23 mouse cellular contexts compared by ENCODE assay signal in genomic region chr1:20673351-20673750, GRCm38 (mm10). TPM values are rescaled to one million over a fixed set of nuclear protein-coding genes. Genes with fewer than 3 reads are reported as not detected.
"Had no signal": no experiment of that assay in that cellular context is flagged by ENCODE, and none has a peak within 500 bp of the region (broad histone marks: within the 10 kb centered on the region; RNA-seq: fewer than 3 reads in every experiment).

No protein-coding gene starts in this region.

- H3K9ac ChIP-seq: neural tube, embryonic 13.5 days; neural tube, embryonic 15.5 days; stomach, embryonic 15.5 days had no signal

- H3K27me3 ChIP-seq: neural tube, embryonic 13.5 days; neural tube, embryonic 15.5 days; stomach, embryonic 15.5 days had no signal

- H3K4me2 ChIP-seq: neural tube, embryonic 13.5 days; neural tube, embryonic 15.5 days; stomach, embryonic 15.5 days had no signal

- H3K27ac ChIP-seq: neural tube, embryonic 13.5 days; neural tube, embryonic 15.5 days; stomach, embryonic 15.5 days; stomach, postnatal 0 days had no signal

- H3K36me3 ChIP-seq: neural tube, embryonic 13.5 days; neural tube, embryonic 15.5 days; stomach, embryonic 15.5 days had no signal

- DNase-seq: retina, postnatal 1 day; right cerebral cortex, adult 18-20 months; right cerebral cortex, postnatal 14 days; right cerebral cortex, postnatal 25 days; right cerebral cortex, postnatal 4 days; spleen, adult 18-20 months; thymus, adult 18-20 months; thymus, adult 2 months; thymus, postnatal 14 days; thymus, postnatal 25 days; thymus, postnatal 36 days; thymus, postnatal 4 days had no signal

- H3K4me3 ChIP-seq: neural tube, embryonic 13.5 days; neural tube, embryonic 15.5 days; stomach, embryonic 15.5 days had no signal

- H3K4me1 ChIP-seq: neural tube, embryonic 15.5 days; stomach, embryonic 15.5 days had no signal

- H3K9me3 ChIP-seq: neural tube, embryonic 13.5 days; neural tube, embryonic 15.5 days; stomach, embryonic 15.5 days had no signal

RNA-seq across cellular contexts. Expression of gene Pkhd1, which starts 55.5 kb away (rescaled TPM):
- total RNA-seq: neutrophil, adult 5-6 weeks had no signal

RNA-seq across cellular contexts. Expression of gene Il17a, which starts 57.4 kb away (rescaled TPM):
- polyA plus RNA-seq: neural tube, embryonic 13.5 days; neural tube, embryonic 14.5 days; neural tube, embryonic 15.5 days; spleen, adult 2 months; stomach, embryonic 14.5 days; stomach, embryonic 15.5 days; stomach, embryonic 16.5 days; stomach, postnatal 0 days; testis, adult 2 months; urinary bladder, adult 2 months had no signal
